Mouse (Mus musculus) retina, postnatal 7 days (tissue): ENCODE data around the gene Cd82.
A peak's percentile ranks its signal among the peaks of the same experiment; 100 is the strongest.

Experiments used
- DNase-seq: peaks from one replicate; pipeline ENCODE4 v3.0.0-alpha.2; 2012; ENCODE audit warnings: low read depth, low spot score

The Cd82 gene

GRCm38 (mm10) chr2:93445237-93445651 lies 17.7 kb downstream of the Cd82 start:
- no peak for DNase-seq

- no peak for DNase-seq
Observed at GRCm38 (mm10) chr2:93444280-93444679, 18.7 kb downstream of the Cd82 start.

- DNase-seq = no peak
Observed at GRCm38 (mm10) chr2:93443106-93443505, 19.8 kb downstream of the Cd82 start.

GRCm38 (mm10) chr2:93439812-93440559 lies 23.0 kb downstream of the Cd82 start:
- DNase-seq = peak; percentile 45

GRCm38 (mm10) chr2:93439352-93439771 lies 23.6 kb downstream of the Cd82 start:
- no peak for DNase-seq

- no peak for DNase-seq
Observed at GRCm38 (mm10) chr2:93438335-93438734, 24.6 kb downstream of the Cd82 start.

GRCm38 (mm10) chr2:93435577-93435976 lies 27.4 kb downstream of the Cd82 start:
- no peak for DNase-seq

- no peak for DNase-seq
Observed at GRCm38 (mm10) chr2:93434896-93435295, 28.0 kb downstream of the Cd82 start.

GRCm38 (mm10) chr2:93433543-93433942 lies 29.4 kb downstream of the Cd82 start:
- DNase-seq = no peak

GRCm38 (mm10) chr2:93432600-93433389 lies 30.1 kb downstream of the Cd82 start:
- DNase-seq = no peak

- no peak for DNase-seq
Observed at GRCm38 (mm10) chr2:93431575-93432325, 31.2 kb downstream of the Cd82 start.

- DNase-seq = no peak
Observed at GRCm38 (mm10) chr2:93430993-93431392, 31.9 kb downstream of the Cd82 start.

GRCm38 (mm10) chr2:93428004-93428531 lies 34.9 kb downstream of the Cd82 start:
- no peak for DNase-seq

GRCm38 (mm10) chr2:93427000-93427715 lies 35.8 kb downstream of the Cd82 start:
- no peak for DNase-seq

GRCm38 (mm10) chr2:93425810-93426209 lies 37.1 kb downstream of the Cd82 start:
- DNase-seq = no peak

- no peak for DNase-seq
Observed at GRCm38 (mm10) chr2:93424307-93424984, 38.5 kb downstream of the Cd82 start.

GRCm38 (mm10) chr2:93421320-93421719 lies 41.6 kb downstream of the Cd82 start:
- peak; percentile 65 for DNase-seq

GRCm38 (mm10) chr2:93419971-93420370 lies 43.0 kb downstream of the Cd82 start:
- no peak for DNase-seq

GRCm38 (mm10) chr2:93418396-93418795 lies 44.5 kb downstream of the Cd82 start:
- peak; percentile 69 for DNase-seq

GRCm38 (mm10) chr2:93416874-93417709 lies 45.8 kb downstream of the Cd82 start:
- DNase-seq = no peak
